Mouse (Mus musculus) neural tube, embryonic 12.5 days (tissue): ENCODE results near the gene Cpa4. TPM values are rescaled to one million over a fixed set of nuclear protein-coding genes. Genes with fewer than 3 reads are reported as not detected.

Experiments
- ATAC-seq: fragments of 200-750 bp; cut with Nextera tagmentation; 2 replicates; pipeline ENCODE4 v1.8.0; 2017; ENCODE audit warnings: low read depth, mild to moderate bottlenecking, moderate TSS enrichment, moderate library complexity; ENCODE audit not compliant: low FRiP score
- H3K27ac ChIP-seq: fragments of 300-500 bp; sonication (generic); 2 replicates; pipeline ENCODE4 v1.5.1; 2016
- H3K27me3 ChIP-seq: fragments of 300-500 bp; sonication (generic); replicated peaks from 2 replicates; pipeline ENCODE4 v1.6.1; 2016; ENCODE audit warnings: mild to moderate bottlenecking
- H3K36me3 ChIP-seq: fragments of 300-500 bp; sonication (generic); 2 replicates; pipeline ENCODE4 v1.6.1; 2016; ENCODE audit warnings: mild to moderate bottlenecking
- H3K4me1 ChIP-seq: fragments of 300-500 bp; sonication (generic); 2 replicates; pipeline ENCODE4 v1.6.1; 2016
- H3K4me2 ChIP-seq: fragments of 300-500 bp; sonication (generic); replicated peaks from 2 replicates; pipeline ENCODE4 v1.6.1; 2016; ENCODE audit warnings: mild to moderate bottlenecking
- H3K4me3 ChIP-seq: fragments of 300-500 bp; sonication (generic); 2 replicates; pipeline ENCODE4 v1.5.1; 2016
- H3K9ac ChIP-seq: fragments of 300-500 bp; sonication (generic); 2 replicates; pipeline ENCODE4 v1.6.1; 2016; ENCODE audit warnings: mild to moderate bottlenecking
- H3K9me3 ChIP-seq: fragments of 300-500 bp; sonication (generic); 2 replicates; pipeline ENCODE4 v1.6.1; 2016; ENCODE audit warnings: mild to moderate bottlenecking
- WGBS: fragments of 180-500 bp; shearing (Covaris S2); methylation state at CpG from one replicate; pipeline ENCODE4 v1.1.7; 2016; 5-methylcytosine and 5-hydroxymethylcytosine counted together
- polyA plus RNA-seq: library from polyadenylated mRNA; unstranded; fragments of >200 nt; fragmentation: Nextera tagmentation; extraction: Ambion mirVana; gene quantifications from 2 replicates; pipeline ENCODE4 v1.2.1, GENCODE M21; 2016

The Cpa4 gene
- polyA plus RNA-seq: 1.2 and 1.9 TPM in 2 replicates

GRCm38 (mm10) chr6:30568069-30568468 is at the start of gene Cpa4:
Gene Cpa4 (plus strand): TSS chr6:30568369.
- Histone ChIP-seq H3K4me2 (no peak within 1 kb of the TSS), H3K4me1 (peaks cover 8% of the 10 kb centered on the region), H3K9me3 (no peaks in the 10 kb centered on the region), H3K36me3 (no peaks in the 10 kb centered on the region), H3K9ac (no peak within 1 kb of the TSS), H3K27me3 (no peaks in the 10 kb centered on the region), H3K4me3 (no peak within 1 kb of the TSS), H3K27ac (no peak within 1 kb of the TSS)
- 83% methylated on average over 5 of the region's 5 CpGs for WGBS
- ATAC-seq: no peak

DNA sequence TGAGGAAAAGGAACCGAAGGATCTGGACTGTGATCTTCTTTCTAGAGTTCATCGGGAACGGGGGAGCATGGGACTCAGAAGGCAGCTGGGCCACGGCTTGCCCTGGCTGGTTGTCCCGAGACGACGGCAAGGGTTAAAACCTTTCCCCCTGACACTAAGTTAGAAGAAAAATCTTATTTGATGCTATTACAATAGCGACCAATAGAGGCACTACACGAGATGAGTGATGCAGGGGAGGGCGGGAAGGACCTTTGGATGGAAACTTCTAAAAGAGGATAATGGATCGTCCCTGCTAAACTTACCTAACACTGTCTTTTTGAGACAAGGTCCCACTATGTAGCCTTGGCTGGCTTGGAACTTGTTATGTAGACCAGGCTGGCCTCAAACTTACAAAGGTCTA is 47.8 kb upstream of the Cpa4 start:
- Histone ChIP-seq H3K9me3 (no peaks in the 10 kb centered on the region), H3K9ac (no peak overlapping the region)
- 68% methylated on average over 11 of the region's 11 CpGs for WGBS

GRCm38 (mm10) chr6:30525456-30526332 is 42.5 kb upstream of the Cpa4 start:
- Histone ChIP-seq H3K36me3 (no peaks in the 10 kb centered on the region), H3K4me3 (no peak overlapping the region), H3K9me3 (no peaks in the 10 kb centered on the region), H3K4me1 (peaks cover 14% of the 10 kb centered on the region), H3K27ac (0 out of 2 replicates have a peak overlapping the region, but pooled peaks have one; percentile 2), H3K27me3 (no peaks in the 10 kb centered on the region), H3K4me2 (no peak overlapping the region), H3K9ac (no peak overlapping the region)
- ATAC-seq: no peak
- WGBS: 59% methylated on average over 7 of the region's 7 CpGs

More for the DNA sequence above, 47.8 kb upstream of the Cpa4 start:
- Histone ChIP-seq H3K36me3 (no peaks in the 10 kb centered on the region), H3K4me2 (no peak overlapping the region), H3K27me3 (no peaks in the 10 kb centered on the region), H3K27ac (no peak overlapping the region), H3K4me1 (no peaks in the 10 kb centered on the region), H3K4me3 (no peak overlapping the region)
- ATAC-seq: no peak

DNA sequence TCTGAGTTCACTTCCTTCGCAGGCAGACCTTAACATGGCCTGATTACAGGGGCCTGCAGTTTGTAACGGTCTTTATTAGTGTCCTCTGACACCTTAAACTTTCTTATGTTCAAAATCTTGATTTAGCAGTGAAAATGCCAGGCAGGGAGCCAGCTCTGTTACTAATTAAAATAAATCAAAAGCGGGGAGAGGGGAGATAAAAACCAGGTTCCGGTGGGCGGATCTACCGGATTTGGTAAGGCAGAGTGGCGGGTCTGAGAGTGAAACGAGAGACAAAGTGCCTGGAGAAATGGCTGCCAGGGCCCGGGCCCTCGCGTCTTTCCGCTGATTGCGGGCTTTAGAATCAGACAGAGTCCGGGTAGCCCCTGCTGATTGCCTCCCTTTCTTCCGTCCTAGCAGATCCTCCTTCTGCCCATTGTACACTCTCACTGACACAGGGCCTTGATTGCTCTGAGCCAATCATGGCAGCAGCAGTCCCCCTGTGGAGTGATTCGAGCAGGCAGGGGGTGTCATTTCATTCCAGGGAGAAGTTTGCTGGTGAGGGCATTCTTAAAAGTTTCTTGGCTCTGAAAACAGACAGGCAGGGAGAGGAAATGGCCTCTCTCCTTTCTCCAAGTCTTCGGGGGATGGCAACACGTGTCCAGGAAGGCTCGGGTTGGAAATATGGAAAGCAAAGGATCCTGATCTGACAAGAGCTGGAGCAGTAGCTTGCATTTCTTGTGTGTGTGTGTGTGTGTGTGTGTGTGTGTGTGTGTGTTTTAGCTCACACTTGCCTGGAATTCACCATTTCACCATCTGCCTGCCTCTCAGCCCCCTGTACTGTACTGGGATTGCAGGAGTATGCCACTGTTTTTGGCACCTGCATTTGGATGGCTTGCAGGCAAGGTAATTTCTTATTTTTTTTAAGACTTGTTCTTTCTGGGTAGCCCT is 41.3 kb upstream of the Cpa4 start:
- peak; percentile 72 for ATAC-seq
- H3K27me3 ChIP-seq: no peaks in the 10 kb centered on the region
- WGBS: 7% methylated on average over 19 of the region's 19 CpGs
- H3K4me2 ChIP-seq: peak overlapping the region; percentile 45
- no peaks in the 10 kb centered on the region for H3K9me3 ChIP-seq
- peaks cover 14% of the 10 kb centered on the region for H3K4me1 ChIP-seq
- H3K27ac ChIP-seq: peak overlapping the region; percentile 39; the same call in 1 of the 2 replicates
- H3K9ac ChIP-seq: peak overlapping the region; percentile 13; the same call in 1 of the 2 replicates
- no peak overlapping the region for H3K4me3 ChIP-seq
- H3K36me3 ChIP-seq: no peaks in the 10 kb centered on the region

DNA sequence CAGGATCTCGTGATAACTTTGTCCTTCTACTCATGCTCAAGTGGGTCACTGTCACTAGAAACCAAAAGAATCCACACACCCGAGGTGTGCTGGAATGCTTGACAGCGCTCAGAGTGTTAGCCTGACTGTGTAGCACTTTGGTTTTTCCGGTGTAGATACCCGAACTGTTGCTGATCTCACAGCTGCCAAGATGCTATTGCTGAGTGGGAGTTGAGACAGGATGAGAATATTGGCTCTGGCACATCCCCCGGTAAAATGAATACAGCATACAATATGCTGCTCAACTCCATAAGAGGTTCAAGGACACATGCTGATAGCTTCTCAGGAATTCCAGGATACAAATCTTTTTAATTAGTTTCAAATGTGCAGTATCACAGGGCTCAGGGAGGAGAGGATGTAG is 39.4 kb upstream of the Cpa4 start:
- no peak overlapping the region for H3K4me3 ChIP-seq
- H3K9ac ChIP-seq: no peak overlapping the region
- no peak overlapping the region for H3K4me2 ChIP-seq
- no peak for ATAC-seq
- H3K4me1 ChIP-seq: peaks cover 14% of the 10 kb centered on the region
- H3K36me3 ChIP-seq: no peaks in the 10 kb centered on the region
- no peaks in the 10 kb centered on the region for H3K9me3 ChIP-seq
- no peaks in the 10 kb centered on the region for H3K27me3 ChIP-seq
- H3K27ac ChIP-seq: no peak overlapping the region
- WGBS: 71% methylated on average over 6 of the region's 6 CpGs

DNA sequence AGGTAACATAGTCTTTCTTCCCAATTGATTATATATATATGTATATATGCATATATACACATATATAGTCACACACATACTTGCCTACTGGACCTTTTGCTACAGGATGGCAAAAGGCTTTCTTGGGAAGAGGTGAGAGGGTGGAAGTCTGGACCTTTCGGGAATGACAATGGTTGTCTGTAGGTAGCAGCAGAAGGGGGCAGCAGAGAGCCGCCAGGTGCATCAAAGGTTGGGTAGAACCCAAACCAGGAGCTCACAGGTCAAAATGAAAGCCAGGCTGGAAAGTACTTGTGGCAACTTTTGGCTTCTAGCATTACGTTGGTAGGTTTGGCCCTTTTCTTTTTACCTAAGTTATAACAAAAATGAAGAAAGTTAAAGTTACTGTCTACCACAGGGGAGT is 32.8 kb upstream of the Cpa4 start:
- H3K9ac ChIP-seq: no peak overlapping the region
- H3K27me3 ChIP-seq: no peaks in the 10 kb centered on the region
- H3K4me2 ChIP-seq: no peak overlapping the region
- H3K4me1 ChIP-seq: no peaks in the 10 kb centered on the region
- no peaks in the 10 kb centered on the region for H3K9me3 ChIP-seq
- 43% methylated on average over 3 of the region's 3 CpGs for WGBS
- no peaks in the 10 kb centered on the region for H3K36me3 ChIP-seq
- no peak overlapping the region for H3K4me3 ChIP-seq
- ATAC-seq: no peak
- H3K27ac ChIP-seq: no peak overlapping the region

GRCm38 (mm10) chr6:30538240-30538639 is 29.9 kb upstream of the Cpa4 start:
- no peak overlapping the region for H3K4me3 ChIP-seq
- no peaks in the 10 kb centered on the region for H3K27me3 ChIP-seq
- WGBS: 73% methylated on average over 10 of the region's 10 CpGs
- H3K27ac ChIP-seq: no peak overlapping the region
- no peak for ATAC-seq
- no peak overlapping the region for H3K4me2 ChIP-seq
- H3K9ac ChIP-seq: no peak overlapping the region
- H3K36me3 ChIP-seq: no peaks in the 10 kb centered on the region
- H3K9me3 ChIP-seq: no peaks in the 10 kb centered on the region
- no peaks in the 10 kb centered on the region for H3K4me1 ChIP-seq

- Histone ChIP-seq H3K9ac (no peak overlapping the region), H3K27me3 (no peaks in the 10 kb centered on the region), H3K27ac (no peak overlapping the region), H3K4me3 (no peak overlapping the region), H3K4me1 (peaks cover 2% of the 10 kb centered on the region; the same call in 1 of the 2 replicates), H3K9me3 (no peaks in the 10 kb centered on the region), H3K36me3 (no peaks in the 10 kb centered on the region), H3K4me2 (no peak overlapping the region)
- 84% methylated on average over 5 of the region's 5 CpGs for WGBS
- no peak for ATAC-seq
Observed at GRCm38 (mm10) chr6:30538800-30539199, 29.4 kb upstream of the Cpa4 start.

- ATAC-seq: no peak
- H3K4me3 ChIP-seq: no peak within 1 kb of the TSS
- no peaks in the 10 kb centered on the region for H3K9me3 ChIP-seq
- peaks cover 10% of the 10 kb centered on the region for H3K4me1 ChIP-seq
- no peak within 1 kb of the TSS for H3K27ac ChIP-seq
- no peaks in the 10 kb centered on the region for H3K27me3 ChIP-seq
- WGBS: 70% methylated on average over 11 of the region's 11 CpGs
- no peak within 1 kb of the TSS for H3K9ac ChIP-seq
- H3K4me2 ChIP-seq: no peak within 1 kb of the TSS
- no peaks in the 10 kb centered on the region for H3K36me3 ChIP-seq
Observed at GRCm38 (mm10) chr6:30541009-30541799, 27.0 kb upstream of the Cpa4 start, which contains the start of gene Cpa2. Gene Cpa2 (plus strand): TSS chr6:30541582.

- Histone ChIP-seq H3K4me3 (no peak overlapping the region), H3K27ac (no peak overlapping the region), H3K36me3 (no peaks in the 10 kb centered on the region), H3K9ac (no peak overlapping the region), H3K4me2 (no peak overlapping the region), H3K9me3 (no peaks in the 10 kb centered on the region), H3K27me3 (no peaks in the 10 kb centered on the region), H3K4me1 (peaks cover 15% of the 10 kb centered on the region)
- ATAC-seq: no peak
- 72% methylated on average over 6 of the region's 6 CpGs for WGBS
Observed at GRCm38 (mm10) chr6:30542277-30542676, 25.9 kb upstream of the Cpa4 start.

- no peak overlapping the region for H3K4me2 ChIP-seq
- no peaks in the 10 kb centered on the region for H3K9me3 ChIP-seq
- 0 out of 2 replicates have a peak overlapping the region, but pooled peaks have one; percentile 0 for H3K27ac ChIP-seq
- H3K9ac ChIP-seq: no peak overlapping the region
- H3K36me3 ChIP-seq: no peaks in the 10 kb centered on the region
- H3K27me3 ChIP-seq: no peaks in the 10 kb centered on the region
- peaks cover 21% of the 10 kb centered on the region for H3K4me1 ChIP-seq
- no peak for ATAC-seq
- WGBS: 52% methylated on average over 12 of the region's 12 CpGs
- H3K4me3 ChIP-seq: no peak overlapping the region
Observed at GRCm38 (mm10) chr6:30543077-30543476, 25.1 kb upstream of the Cpa4 start.
